Mouse (Mus musculus) frontal cortex, adult (tissue): ENCODE measurements at regions not wholly inside any gene's neighbourhood (a gene's known extent, or its start where the extent isn't known, plus 50 kb on each side); places are given as distances from the start of the nearest gene placed in this dataset.
"Not testable (repeated sequence)": the region's sequence is repeated elsewhere in the genome, so short reads cannot be mapped to it uniquely, and the experiment has no call there.

Source experiments
- ATAC-seq: cut with Nextera tagmentation; 2 replicates; pipeline ENCODE4 v1.9.2; 2017; ENCODE audit warnings: mild to moderate bottlenecking, moderate library complexity, mixed read lengths; ENCODE audit not compliant: low TSS enrichment

- no peak for ATAC-seq
Measured at GRCm38 (mm10) chr14:54148626-54149025, 105.3 kb downstream of the Dad1 start.

- ATAC-seq: no peak
Measured at GRCm38 (mm10) chr14:54148121-54148520, 105.8 kb downstream of the Dad1 start.

- no peak for ATAC-seq
Measured at GRCm38 (mm10) chr14:54147546-54147945, 106.4 kb downstream of the Dad1 start.

GRCm38 (mm10) chr14:54145743-54146741 lies 107.9 kb downstream of the Dad1 start:
- ATAC-seq: no peak

- no peak for ATAC-seq
Measured at GRCm38 (mm10) chr14:54143828-54144227, 110.1 kb downstream of the Dad1 start.

GRCm38 (mm10) chr14:54138288-54138687 lies 115.6 kb downstream of the Dad1 start:
- ATAC-seq: no peak

- no peak for ATAC-seq
Measured at GRCm38 (mm10) chr14:54136538-54136937, 117.4 kb downstream of the Dad1 start.

GRCm38 (mm10) chr14:54128334-54128733 lies 125.6 kb downstream of the Dad1 start:
- no peak for ATAC-seq

- no peak for ATAC-seq
Measured at GRCm38 (mm10) chr14:54125510-54125909, 128.4 kb downstream of the Dad1 start.

GRCm38 (mm10) chr14:54121973-54122372 lies 131.9 kb downstream of the Dad1 start:
- ATAC-seq: no peak

GRCm38 (mm10) chr14:54121340-54121739 lies 132.6 kb downstream of the Dad1 start:
- ATAC-seq: no peak

- no peak for ATAC-seq
Measured at GRCm38 (mm10) chr14:54120194-54120593, 133.7 kb downstream of the Dad1 start.

GRCm38 (mm10) chr14:54117607-54118006 lies 136.3 kb downstream of the Dad1 start:
- ATAC-seq: not testable (repeated sequence)

GRCm38 (mm10) chr14:54113216-54113615 lies 140.7 kb downstream of the Dad1 start:
- no peak for ATAC-seq

- no peak for ATAC-seq
Measured at GRCm38 (mm10) chr14:54110971-54111370, 142.9 kb downstream of the Dad1 start.

GRCm38 (mm10) chr14:54109129-54109528 lies 144.8 kb downstream of the Dad1 start:
- ATAC-seq: no peak

GRCm38 (mm10) chr14:54108311-54109074 lies 145.4 kb downstream of the Dad1 start:
- ATAC-seq: 0 out of 2 replicates have a peak, but pooled peaks have one; percentile 27

- ATAC-seq: no peak
Measured at GRCm38 (mm10) chr14:54107204-54107796, 146.6 kb downstream of the Dad1 start.

GRCm38 (mm10) chr14:54104243-54104642 lies 149.7 kb downstream of the Dad1 start:
- ATAC-seq: no peak

- ATAC-seq: no peak
Measured at GRCm38 (mm10) chr14:54103541-54103940, 150.4 kb downstream of the Dad1 start.

GRCm38 (mm10) chr14:54103115-54103514 lies 150.8 kb downstream of the Dad1 start:
- no peak for ATAC-seq

- no peak for ATAC-seq
Measured at GRCm38 (mm10) chr14:54101775-54102174, 152.1 kb downstream of the Dad1 start.
